Mouse (Mus musculus) common myeloid progenitor, adult 5-6 weeks (primary cell): ENCODE results near the gene Lrrc74a. TPM values are rescaled to one million over a fixed set of nuclear protein-coding genes. Genes with fewer than 3 reads are reported as not detected.

Source experiments
- ATAC-seq: replicated peaks from 2 replicates; pipeline ENCODE4 v1.8.0; 2016; ENCODE audit warnings: low read depth, mild to moderate bottlenecking, moderate TSS enrichment, inconsistent platforms; ENCODE audit not compliant: poor library complexity, severe bottlenecking
- total RNA-seq: library from RNA; stranded (forward); fragments of 200-1000, 187-1606 nt; gene quantifications from 2 replicates; pipeline ENCODE4 v1.2.3, GENCODE M21; 2017

Gene Lrrc74a
- total RNA-seq, 1 experiment from 2014 or later, result not detected

GRCm38 (mm10) chr12:86716962-86717361, 17.2 kb upstream of the Lrrc74a start:
- ATAC-seq, result no peak

- no peak for ATAC-seq
These were observed 14.1 kb upstream of the Lrrc74a start for GRCm38 (mm10) chr12:86719961-86720639.

GRCm38 (mm10) chr12:86721453-86721852, 12.7 kb upstream of the Lrrc74a start:
- ATAC-seq, result no peak

- ATAC-seq, result no peak
These were observed 9.9 kb upstream of the Lrrc74a start for GRCm38 (mm10) chr12:86724300-86724699.

- peak; percentile 30 for ATAC-seq
These were observed 8.5 kb upstream of the Lrrc74a start for GRCm38 (mm10) chr12:86725706-86726105.

GRCm38 (mm10) chr12:86726120-86726640, 8.0 kb upstream of the Lrrc74a start, which contains the start of gene Angel1:
Gene Angel1, minus strand, starts transcription at chr12:86726460.
- peak; percentile 98 for ATAC-seq

- no peak for ATAC-seq
These were observed 26.9 kb downstream of the Lrrc74a start for GRCm38 (mm10) chr12:86761036-86761435.

GRCm38 (mm10) chr12:86764060-86764459, 29.9 kb downstream of the Lrrc74a start:
- ATAC-seq, result no peak

- no peak for ATAC-seq
These were observed 32.3 kb downstream of the Lrrc74a start for GRCm38 (mm10) chr12:86766467-86766866.

- ATAC-seq, result peak; percentile 71
These were observed 33.9 kb downstream of the Lrrc74a start for GRCm38 (mm10) chr12:86767868-86768631.

- ATAC-seq, result peak; percentile 70
These were observed 34.9 kb downstream of the Lrrc74a start for GRCm38 (mm10) chr12:86768986-86769580.

GRCm38 (mm10) chr12:86769819-86770218, 35.6 kb downstream of the Lrrc74a start:
- no peak for ATAC-seq

- ATAC-seq, result no peak
These were observed 36.1 kb downstream of the Lrrc74a start for GRCm38 (mm10) chr12:86770261-86770670.

- no peak for ATAC-seq
These were observed 36.8 kb downstream of the Lrrc74a start for GRCm38 (mm10) chr12:86770927-86771326.

GRCm38 (mm10) chr12:86771823-86772427, 37.8 kb downstream of the Lrrc74a start:
- peak; percentile 85 for ATAC-seq

GRCm38 (mm10) chr12:86772551-86772950, 38.4 kb downstream of the Lrrc74a start:
- no peak for ATAC-seq

GRCm38 (mm10) chr12:86775561-86776280, 41.6 kb downstream of the Lrrc74a start:
- ATAC-seq, result no peak

GRCm38 (mm10) chr12:86776341-86776860, 42.2 kb downstream of the Lrrc74a start:
- ATAC-seq, result no peak

- no peak for ATAC-seq
These were observed 44.4 kb downstream of the Lrrc74a start for GRCm38 (mm10) chr12:86778531-86778930.
